Mouse (Mus musculus): Measurements from ENCODE around the gene Smco2.

Gene Smco2

DNA sequence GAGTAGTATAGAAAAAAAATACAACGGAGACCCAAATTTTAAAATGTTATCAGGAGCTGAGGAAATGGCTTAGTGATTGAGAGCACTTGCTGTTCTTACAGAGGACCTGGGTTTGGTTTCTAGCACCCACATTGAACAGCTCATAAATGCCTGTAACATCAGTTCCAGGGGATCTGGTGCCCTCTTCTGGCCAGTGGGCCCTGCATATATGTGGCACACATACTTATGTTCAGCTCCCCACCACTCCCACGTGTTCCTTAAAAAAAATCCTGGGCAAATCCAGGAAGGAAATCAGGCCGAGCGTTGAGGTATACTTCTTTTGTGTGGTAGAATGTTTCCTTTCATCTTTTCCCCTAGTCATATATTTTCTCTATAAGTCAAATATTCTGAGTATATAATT lies 52.0 kb downstream of the Smco2 start:
- DNase-seq (ENCODE audit: low read depth, low spot score), result no peak

- DNase-seq (ENCODE audit: low read depth, low spot score), result no peak
These were observed 53.7 kb downstream of the Smco2 start for GRCm38 (mm10) chr6:146903632-146904031.

- DNase-seq (ENCODE audit: low read depth, low spot score), result no peak
These were observed 54.8 kb downstream of the Smco2 start for GRCm38 (mm10) chr6:146904707-146905106.

DNA sequence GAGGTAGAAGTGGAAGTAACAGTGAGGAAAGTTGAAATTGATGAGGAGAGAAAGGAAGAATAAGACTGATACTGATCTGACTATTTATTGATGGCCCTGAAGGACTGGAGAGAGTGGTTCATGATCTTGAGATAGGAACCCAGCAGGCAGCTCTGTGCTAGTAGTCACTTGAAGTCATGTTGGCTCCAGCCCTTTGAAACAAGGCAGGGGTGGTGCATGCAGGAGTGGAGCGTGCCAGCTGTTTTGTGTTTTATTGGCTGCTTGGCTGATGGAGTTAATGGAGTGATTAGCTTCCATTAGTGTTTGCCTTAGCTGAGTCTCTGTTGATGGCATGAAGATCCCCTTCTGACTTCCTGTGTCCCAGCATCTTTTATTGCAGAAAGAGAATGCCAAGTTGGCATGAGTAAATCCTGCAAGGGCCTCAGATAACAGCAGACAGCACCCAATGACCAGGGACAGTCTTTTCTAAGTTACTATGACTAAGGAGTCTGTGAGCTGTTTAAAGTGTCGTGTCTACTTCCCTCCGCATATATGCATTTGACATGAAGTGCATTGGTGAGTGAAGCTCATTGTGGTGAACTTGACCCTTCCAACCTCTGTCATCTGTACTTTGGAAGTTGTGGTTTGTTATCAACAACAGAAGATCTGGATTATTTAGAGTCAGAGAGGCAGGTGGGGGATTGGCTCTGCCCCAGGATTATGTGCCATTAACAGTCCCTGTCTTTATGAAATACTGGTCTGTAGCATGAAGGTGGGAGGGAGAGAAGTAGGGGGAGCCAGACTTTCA lies 56.3 kb downstream of the Smco2 start:
- no peak for DNase-seq (ENCODE audit: low read depth, low spot score)

GRCm38 (mm10) chr6:146907061-146907794 lies 57.3 kb downstream of the Smco2 start:
- DNase-seq (ENCODE audit: low read depth, low spot score), result no peak

- DNase-seq (ENCODE audit: low read depth, low spot score), result no peak
These were observed 57.9 kb downstream of the Smco2 start for GRCm38 (mm10) chr6:146907795-146908190.

GRCm38 (mm10) chr6:146908801-146909200 lies 58.9 kb downstream of the Smco2 start:
- no peak for DNase-seq (ENCODE audit: low read depth, low spot score)

DNA sequence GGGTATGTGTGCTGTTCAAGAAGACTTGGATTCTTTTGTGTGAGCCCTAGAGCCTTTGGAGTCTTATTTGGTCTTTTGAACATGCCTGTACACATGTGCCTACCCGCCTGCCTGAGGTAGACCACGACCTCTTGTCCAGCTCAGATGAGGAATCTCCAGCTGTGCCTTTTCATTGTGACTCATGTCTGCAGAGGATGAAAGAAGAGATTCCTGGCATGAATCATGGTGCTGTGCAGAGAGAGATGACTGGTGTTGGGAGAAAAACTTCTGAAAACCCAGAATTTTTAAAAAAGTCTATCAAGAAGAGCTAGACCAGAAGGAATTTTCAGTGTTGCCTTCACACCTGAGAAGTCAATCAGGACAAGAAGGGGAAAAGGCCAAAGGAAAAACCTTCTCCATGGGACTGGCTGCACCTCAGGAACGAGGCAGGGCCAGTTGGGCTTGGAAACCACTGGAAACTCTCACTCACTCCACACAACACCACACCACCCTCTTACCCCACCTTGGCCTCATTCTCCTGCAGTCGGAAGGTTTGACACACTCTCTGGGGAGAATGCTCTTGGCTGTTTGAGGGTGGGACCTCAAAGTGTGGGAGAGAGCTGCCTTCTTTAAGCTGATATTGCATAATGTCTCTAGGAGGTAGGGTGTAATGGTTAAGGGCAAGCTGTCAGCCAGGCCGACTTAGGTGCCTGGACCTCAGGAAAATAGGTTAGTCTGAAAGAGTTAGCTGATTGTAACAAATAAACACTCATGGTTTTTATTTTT lies 60.0 kb downstream of the Smco2 start:
- DNase-seq (ENCODE audit: low read depth, low spot score), result no peak

- DNase-seq (ENCODE audit: low read depth, low spot score), result no peak
These were observed 60.9 kb downstream of the Smco2 start for GRCm38 (mm10) chr6:146910801-146911200.

DNA sequence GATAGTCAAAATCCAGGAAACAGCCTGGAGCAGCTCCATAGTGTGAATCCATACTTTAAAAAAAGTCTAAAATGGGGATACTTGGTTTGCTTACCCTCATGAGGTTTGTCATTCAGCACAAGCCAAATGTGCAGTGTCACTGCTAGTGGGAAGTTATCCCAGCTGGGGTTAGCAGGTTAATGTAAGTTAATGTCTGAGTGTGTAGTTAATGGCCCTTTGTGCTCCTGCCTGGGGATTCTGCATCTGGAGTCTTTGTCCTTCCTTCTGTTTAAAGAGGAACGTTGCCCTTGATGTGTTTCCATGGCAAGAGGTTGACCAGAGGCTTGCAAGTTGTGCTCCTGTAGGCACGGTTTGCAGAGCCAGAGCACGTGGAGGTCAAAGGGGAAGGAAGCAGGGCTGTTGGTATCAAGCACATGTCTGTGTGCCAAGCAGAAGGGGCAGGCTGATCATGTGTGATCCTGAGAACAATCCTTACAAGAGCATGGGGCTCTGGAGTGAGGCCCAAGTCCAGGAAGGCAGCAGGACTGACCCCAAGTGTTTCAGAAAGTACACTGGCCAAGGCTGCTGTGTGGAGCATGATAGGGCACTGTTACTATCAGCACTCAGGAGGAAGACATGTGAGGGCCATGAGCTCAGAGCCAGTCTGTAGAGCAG lies 63.1 kb downstream of the Smco2 start:
- no peak for DNase-seq (ENCODE audit: low read depth, low spot score)

GRCm38 (mm10) chr6:146913489-146914198 lies 63.7 kb downstream of the Smco2 start:
- DNase-seq (ENCODE audit: low read depth, low spot score), result no peak

DNA sequence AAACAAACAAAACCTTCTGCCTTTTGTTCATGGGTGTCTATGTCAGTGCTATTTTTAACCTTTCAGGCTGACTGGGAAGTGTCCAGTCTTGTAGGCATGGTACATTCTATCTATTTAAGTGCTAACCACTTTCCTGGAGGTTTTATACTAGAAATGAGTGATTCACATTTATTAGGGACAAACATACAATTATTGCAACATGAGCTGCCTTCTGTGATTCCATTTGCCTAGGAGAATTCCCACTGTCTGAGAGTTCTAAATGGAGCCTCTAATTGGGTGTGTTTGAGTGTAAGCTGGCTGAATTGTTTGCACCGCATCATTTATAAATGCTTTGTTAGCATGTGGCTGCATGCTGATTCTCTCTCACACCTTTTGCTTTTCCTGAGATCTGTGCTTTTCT lies 65.9 kb downstream of the Smco2 start:
- DNase-seq (ENCODE audit: low read depth, low spot score), result no peak

- DNase-seq (ENCODE audit: low read depth, low spot score), result no peak
These were observed 67.5 kb downstream of the Smco2 start for GRCm38 (mm10) chr6:146917396-146917795.

- DNase-seq (ENCODE audit: low read depth, low spot score), result no peak
These were observed 68.4 kb downstream of the Smco2 start for GRCm38 (mm10) chr6:146918341-146918740.

Data from c-Kit-negative CD71-positive TER-119-positive erythroid progenitor cells, embryonic 14.5 days (primary cell).